Mouse (Mus musculus) 3134 (cell line): Measurements from ENCODE around the gene Hdac11.
"Not testable (repeated sequence)": the region's sequence is repeated elsewhere in the genome, so short reads cannot be mapped to it uniquely, and the experiment has no call there.

ENCODE experiments used
- DNase-seq: peaks from one replicate; pipeline ENCODE4 v3.0.0-alpha.2; 2011; ENCODE audit warnings: low spot score; ENCODE audit not compliant: insufficient read length; ENCODE audit errors: extremely low read depth

Hdac11 gene

GRCm38 (mm10) chr6:91156554-91157236 lies at the start of gene Hdac11:
Gene Hdac11, plus strand, starts transcription at chr6:91156665.
- peak; percentile 84 for DNase-seq

DNA sequence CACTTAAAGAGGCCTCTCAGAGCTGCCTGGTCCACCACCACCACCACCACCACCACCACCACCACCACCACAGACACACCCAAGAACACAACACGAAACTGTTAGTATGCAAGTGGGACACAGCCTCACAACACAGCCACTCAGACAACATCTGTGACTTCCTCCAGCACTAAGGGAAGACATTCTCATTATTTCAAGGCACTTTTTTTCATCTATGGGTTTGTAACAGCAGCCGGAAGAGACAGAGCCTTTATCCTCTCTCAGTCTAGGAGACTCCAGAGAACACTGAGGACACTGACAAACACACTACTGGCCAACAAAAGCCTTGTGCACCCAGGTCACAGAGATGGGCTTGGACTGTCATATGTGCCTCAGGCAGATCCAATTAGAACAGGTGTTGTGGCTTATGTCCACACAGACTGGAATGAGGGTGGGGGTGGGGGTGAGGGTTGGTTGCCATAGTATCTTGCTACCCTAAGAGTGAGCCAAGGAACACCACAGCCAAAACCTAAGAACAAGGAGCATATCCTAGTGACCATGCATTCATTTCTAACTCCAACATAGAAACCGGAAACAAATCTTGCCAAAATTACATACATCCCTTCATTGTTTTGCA lies 48.1 kb upstream of the Hdac11 start:
- DNase-seq: no peak

DNA sequence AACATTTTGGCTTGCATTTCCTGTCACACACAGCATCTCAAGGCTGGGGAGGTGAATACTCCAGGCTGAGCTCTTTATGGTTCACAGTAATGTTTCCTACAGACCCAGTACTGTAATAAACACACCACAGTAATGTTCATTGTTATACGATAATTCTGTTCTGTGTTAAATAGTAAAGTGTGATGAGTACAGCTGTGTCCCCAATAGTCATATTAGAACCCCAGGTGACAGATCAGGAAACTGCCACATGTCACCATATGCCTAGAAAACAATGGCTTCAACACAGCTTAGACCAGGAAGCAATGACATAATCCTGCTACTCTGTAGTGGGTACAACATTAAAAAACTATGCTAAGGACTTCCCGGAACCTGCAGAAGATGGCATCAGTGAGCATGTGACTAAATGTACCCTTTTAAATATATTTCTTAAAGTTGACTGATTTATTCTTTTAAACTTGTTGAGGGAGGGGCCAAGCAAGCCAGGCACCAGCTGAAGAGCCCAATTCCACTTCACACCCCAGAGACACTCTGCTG lies 47.5 kb upstream of the Hdac11 start:
- DNase-seq: no peak

DNA sequence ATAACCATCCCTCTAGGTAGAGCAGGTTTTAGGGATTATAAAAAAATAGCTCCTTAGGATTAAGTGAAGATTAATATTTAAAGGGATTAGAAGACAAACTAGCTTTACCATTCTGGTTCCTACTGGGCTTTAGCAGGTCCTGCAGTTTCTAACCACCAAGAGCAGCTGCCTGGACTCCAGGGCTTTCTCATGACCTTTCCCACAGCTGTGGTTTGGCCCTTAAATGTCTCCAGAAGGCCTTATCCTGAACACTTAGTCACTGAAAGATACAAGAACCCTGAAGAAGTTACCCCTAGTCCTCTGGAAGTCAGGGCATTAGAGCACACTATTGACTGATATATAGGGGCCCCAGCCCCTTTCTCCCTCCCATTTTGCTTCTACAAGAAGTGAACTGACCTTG lies 47.0 kb upstream of the Hdac11 start:
- DNase-seq: no peak

- no peak for DNase-seq
Measured at GRCm38 (mm10) chr6:91110323-91111020, 46.0 kb upstream of the Hdac11 start.

GRCm38 (mm10) chr6:91111141-91111953 lies 45.1 kb upstream of the Hdac11 start:
- DNase-seq: no peak

- no peak for DNase-seq
Measured at GRCm38 (mm10) chr6:91111954-91112252, 44.6 kb upstream of the Hdac11 start.

GRCm38 (mm10) chr6:91114716-91115115 lies 41.7 kb upstream of the Hdac11 start:
- no peak for DNase-seq

GRCm38 (mm10) chr6:91115158-91115557 lies 41.3 kb upstream of the Hdac11 start:
- no peak for DNase-seq

GRCm38 (mm10) chr6:91115863-91116243 lies 40.6 kb upstream of the Hdac11 start:
- no peak for DNase-seq

- DNase-seq: peak; percentile 86
Measured at GRCm38 (mm10) chr6:91116244-91117145, 40.0 kb upstream of the Hdac11 start, which contains the start of gene Nup210. Gene Nup210, minus strand, starts transcription at chr6:91116829.

DNA sequence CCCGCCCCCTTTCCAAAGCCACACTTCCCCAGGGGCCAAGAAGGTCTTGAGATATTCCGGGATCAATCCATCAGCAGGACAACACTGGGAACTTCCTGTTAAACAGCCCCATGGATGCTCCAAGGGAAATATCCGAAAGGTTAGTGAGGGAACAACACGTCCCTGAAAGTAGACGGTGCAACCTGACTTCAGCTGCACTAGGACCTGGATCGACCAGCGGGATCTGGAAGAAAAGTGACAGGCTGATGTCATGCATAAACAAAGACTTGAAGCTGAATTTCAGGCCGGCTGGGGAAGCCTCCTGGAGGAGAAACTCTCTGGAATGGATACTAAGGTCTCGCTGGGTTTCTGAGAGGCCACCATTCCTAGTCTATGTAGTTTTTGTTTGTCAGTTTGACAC lies 39.3 kb upstream of the Hdac11 start:
- no peak for DNase-seq

DNA sequence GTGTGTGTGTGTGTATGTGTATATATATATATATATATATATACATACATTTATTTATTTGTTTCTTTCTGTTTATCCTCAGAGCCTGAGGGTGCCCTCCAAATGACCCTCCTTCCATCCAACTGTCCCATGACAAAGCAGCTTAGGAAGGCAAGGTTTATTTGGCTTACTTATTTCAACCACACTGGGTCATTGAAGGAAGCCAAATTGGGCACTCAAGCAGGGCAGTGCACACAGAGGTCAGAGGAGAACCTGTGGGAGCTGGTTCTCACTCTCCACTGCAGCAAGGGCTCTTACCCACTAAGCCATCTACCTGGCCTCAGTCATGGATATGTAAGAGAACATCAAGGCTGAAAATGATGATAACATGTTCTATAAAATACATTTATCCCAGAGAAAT lies 37.9 kb upstream of the Hdac11 start:
- no peak for DNase-seq

GRCm38 (mm10) chr6:91120206-91120605 lies 36.3 kb upstream of the Hdac11 start:
- no peak for DNase-seq

- DNase-seq: not testable (repeated sequence)
Measured at GRCm38 (mm10) chr6:91121089-91121488, 35.4 kb upstream of the Hdac11 start.

GRCm38 (mm10) chr6:91123453-91123852 lies 33.0 kb upstream of the Hdac11 start:
- DNase-seq: no peak

DNA sequence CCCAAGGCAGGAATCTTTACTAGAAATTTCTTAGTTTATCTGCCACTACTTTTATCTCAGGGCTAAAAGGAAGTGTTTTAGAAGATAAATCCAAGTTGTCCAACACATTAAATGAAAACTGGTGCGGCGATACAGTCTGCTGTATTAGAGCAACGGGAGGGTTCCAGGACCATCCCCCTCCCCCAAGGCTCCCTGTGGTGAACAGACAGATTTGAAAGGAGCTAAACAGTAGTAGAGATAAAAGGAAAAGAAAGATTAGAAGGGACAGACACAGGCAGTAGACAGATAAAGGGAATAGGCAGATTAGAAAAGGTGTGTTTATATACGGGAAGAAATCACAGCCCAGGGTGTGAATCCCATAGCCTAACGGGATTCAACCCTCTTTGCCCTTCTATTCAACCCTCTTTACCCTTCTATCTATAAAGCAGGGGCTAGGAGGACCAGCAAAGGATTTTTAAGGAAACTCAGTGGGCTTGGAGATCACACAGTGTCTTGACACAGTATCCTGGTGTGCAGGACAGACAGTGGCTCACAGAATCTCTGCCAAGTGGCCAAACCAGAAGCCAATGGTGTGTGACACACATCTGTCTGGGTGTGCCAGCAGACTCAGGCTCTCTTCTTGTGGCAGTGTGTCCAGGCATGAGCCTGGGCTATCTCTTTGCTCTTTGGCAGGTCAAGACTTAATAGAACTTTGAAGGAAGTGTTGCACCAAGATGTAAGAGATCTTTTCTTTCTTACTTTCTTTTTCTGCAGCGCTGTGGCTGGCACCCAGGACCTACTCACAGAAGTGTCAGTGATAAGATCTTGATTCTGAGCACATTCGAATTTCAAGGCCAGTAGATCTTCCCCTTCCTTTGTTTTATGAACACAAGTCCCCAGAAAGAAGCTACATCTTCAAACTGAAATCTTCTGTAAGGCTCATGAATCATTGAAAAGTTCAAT lies 31.9 kb upstream of the Hdac11 start:
- DNase-seq: no peak

DNA sequence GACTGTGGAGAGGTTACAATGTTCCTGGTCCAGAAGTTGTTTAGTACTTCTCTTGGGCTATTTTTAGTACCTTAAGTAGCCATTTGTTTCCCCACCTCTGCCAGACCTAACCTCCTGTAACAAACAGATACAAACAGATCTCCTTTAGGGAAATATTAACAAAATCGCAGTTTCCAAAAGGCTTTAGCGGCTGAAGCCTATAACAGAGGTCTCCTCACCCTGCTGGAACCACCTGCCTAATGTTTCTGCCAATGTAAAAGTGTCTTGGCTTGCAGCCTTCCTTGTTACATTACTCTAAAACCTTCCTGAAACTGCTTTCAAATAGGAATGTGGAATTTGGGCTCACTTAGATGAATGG lies 31.3 kb upstream of the Hdac11 start:
- DNase-seq: no peak

- no peak for DNase-seq
Measured at GRCm38 (mm10) chr6:91128996-91129395, 27.5 kb upstream of the Hdac11 start.
